Mouse (Mus musculus) small intestine, adult 2 months (tissue): ENCODE results near the gene Arhgap22.

Source experiments
- CTCF ChIP-seq: fragments of 200-500 bp; IDR thresholded peaks from 2 replicates; pipeline ENCODE4 v1.5.1; 2012; ENCODE audit warnings: low read depth, mild to moderate bottlenecking, control low read depth, inconsistent platforms, low read length, moderate library complexity, mixed read lengths; ENCODE audit not compliant: insufficient replicate concordance, insufficient read length; ENCODE audit errors: extremely low read depth
- POLR2A ChIP-seq: fragments of 200-500 bp; IDR thresholded peaks from 2 replicates; pipeline ENCODE4 v1.6.1; 2012; ENCODE audit warnings: low read depth, mild to moderate bottlenecking, control low read depth, inconsistent platforms, low read length, moderate library complexity

GRCm38 (mm10) chr14:33189849-33190423, 23.9 kb upstream of the Arhgap22 start:
- TF ChIP-seq POLR2A (no peak), CTCF (no peak)
